Mouse (Mus musculus): ENCODE measurements around the gene Gabbr2. TPM values are rescaled to one million over a fixed set of nuclear protein-coding genes. Genes with fewer than 3 reads are reported as not detected.

Gene Gabbr2
- total RNA-seq, 2 experiments from 2014 or later = 203 to 209 TPM

DNA sequence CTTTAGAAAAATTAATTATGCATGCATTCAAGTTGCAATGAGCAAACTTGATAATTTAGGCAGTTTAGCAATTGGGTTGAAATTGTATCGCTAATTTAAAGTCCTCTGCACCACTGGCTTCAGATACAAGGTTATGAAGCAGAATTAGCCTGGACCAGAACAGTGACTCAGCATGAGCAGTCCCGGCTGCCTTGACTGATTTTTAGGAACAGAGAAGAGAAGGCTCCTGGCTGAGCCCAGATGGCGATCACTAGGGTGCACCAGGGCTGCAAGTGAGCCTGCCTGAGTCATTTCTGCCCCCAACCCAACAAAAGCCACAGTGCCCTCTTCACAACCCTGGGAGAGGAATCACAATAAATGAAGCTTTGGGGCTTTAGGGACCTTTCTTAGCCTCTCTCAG is 63.6 kb downstream of the Gabbr2 start:
- peak; percentile 50 to 73 for DNase-seq (ENCODE audit: low spot score in 2 of 2)

DNA sequence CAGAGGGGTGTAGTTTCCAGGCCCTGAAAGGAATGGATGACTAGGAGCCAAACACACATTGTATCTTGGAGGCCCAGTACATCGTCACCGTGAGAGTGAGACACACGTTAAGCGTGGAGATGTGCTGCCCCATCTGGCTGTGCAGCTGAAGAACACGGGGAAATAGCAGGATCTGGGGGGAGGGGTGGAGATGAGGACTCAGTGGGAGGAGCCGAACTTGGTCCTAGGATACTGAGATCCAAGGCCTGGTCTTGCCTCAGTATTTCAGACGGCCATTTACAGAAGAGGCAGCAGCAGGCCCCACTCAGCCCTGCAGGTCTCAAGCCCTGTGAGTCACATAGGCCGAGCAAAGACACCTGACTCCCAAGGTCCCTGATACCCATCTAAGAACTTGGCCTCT is 72.5 kb downstream of the Gabbr2 start:
- DNase-seq (ENCODE audit: low spot score in 2 of 2) = peak in 1 of 2 experiments; percentile 39

DNA sequence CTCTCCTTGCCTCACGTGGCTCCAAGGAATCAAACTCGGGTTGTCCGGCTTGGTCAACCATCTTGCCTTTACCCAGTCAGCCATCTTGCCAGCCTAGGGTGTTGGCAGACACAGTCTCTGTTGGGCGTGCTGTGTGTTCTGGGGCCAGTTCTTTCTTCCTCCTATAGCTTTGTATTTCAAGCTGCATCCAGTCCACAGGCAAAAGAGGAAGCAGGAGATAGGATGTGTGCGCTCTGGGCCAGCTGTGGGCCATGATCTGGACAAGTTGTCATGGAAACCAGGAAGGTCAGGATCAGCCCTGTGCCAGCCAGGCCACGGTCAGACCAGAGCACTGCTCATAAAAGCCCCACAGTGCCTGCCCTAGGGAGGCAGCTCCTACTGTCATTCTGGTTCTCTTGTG is 74.9 kb downstream of the Gabbr2 start:
- DNase-seq (ENCODE audit: low spot score in 2 of 2) = no peak

DNA sequence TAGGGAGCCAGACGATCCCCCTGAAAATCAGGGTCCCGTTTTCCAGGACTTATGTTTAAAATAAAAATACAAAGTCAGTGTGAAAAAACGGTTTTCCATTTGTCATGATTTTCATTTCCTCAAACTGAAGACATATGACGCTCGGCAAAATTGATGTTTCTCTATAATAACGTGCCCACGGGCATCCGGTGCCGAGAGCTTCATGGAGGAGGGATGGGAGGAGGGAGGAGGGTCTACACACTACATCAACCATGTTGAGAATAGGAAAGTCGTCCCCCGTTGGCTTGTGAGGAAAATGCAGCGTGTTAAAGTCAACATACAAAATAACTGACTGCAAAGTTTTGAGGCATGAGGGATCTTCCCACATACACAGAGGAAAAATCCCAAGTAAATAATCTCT is 75.7 kb downstream of the Gabbr2 start:
- no peak for DNase-seq (ENCODE audit: low spot score in 2 of 2)

GRCm38 (mm10) chr4:46915476-46915875 is 76.2 kb downstream of the Gabbr2 start:
- no peak for DNase-seq (ENCODE audit: low spot score in 2 of 2)

- DNase-seq (ENCODE audit: low spot score in 2 of 2) = no peak
Observed at GRCm38 (mm10) chr4:46914606-46915005, 77.1 kb downstream of the Gabbr2 start.

DNA sequence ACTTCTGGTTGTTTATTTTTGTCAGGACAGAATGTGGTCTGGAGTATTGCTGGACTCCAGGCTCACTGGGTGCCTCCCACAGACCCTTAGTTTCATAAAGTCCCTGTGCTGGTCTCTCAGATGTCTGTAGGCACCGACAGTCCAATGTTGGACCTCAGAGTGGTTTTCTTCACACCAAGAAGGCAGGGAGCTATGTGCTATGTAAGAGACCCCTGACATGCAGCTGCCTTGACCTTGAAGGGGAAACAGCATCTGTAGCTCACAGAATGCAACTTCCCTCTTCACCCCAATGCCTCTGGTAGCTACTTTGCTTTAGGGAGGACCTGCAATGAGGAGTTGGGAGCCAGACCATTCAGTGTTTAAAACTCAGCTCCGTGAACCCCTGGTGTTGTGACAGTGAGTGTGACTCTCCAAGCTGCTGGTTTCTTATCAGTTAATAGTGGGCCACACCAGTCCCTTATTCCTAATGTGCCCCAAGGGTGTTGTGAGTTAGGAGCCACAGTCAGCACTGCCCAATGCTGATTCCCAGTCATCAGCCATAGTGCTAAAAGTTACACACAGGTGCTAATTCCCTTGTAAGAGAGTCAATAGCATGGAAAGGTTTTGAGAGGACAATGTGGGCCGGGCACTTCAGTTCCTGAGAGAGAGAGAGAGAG is 85.5 kb downstream of the Gabbr2 start:
- DNase-seq (ENCODE audit: low spot score in 2 of 2) = no peak

DNA sequence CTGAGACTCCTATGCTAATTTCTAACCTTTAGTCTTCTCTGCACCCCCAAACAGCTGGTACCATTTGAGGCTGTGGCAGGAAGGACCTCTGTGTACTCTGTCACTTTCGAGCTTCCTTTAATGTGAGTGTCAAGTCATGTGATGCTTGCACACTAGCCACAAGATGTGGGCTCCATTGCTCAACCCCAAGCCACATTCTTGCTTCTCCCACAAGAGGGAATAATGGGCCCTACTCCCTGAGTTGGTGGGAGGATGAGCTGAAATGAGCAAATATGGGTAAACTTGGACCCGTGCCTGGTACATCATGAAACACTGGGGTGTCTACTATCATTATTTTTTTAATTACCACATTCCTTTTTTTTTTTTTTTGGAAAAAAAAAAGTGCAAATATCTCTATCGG is 86.5 kb downstream of the Gabbr2 start:
- DNase-seq (ENCODE audit: low spot score in 2 of 2) = peak; percentile 72 to 92

DNA sequence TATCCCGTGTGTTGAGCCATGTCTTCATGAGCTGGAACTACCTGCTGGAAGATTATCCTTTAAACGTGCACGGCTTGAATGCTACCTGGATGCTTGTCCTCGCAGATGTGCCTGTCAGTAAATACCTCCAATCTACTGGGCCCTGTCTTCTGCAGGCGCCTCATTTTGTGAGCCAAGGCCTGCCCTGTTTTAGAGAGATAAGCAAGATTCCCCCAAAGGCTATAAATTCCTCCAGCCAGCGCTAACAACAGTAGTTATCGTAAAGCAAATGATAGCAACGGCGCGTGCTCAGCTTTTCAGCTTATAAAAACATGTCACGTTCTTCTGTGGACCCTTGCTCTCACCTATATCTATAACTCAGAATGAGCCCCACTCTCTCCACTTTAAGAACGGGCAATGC is 87.5 kb downstream of the Gabbr2 start:
- no peak for DNase-seq (ENCODE audit: low spot score in 2 of 2)

- no peak for DNase-seq (ENCODE audit: low spot score in 2 of 2)
Observed at GRCm38 (mm10) chr4:46898546-46898945, 93.1 kb downstream of the Gabbr2 start.

GRCm38 (mm10) chr4:46897634-46898399 is 93.9 kb downstream of the Gabbr2 start:
- DNase-seq (ENCODE audit: low spot score in 2 of 2) = no peak

- no peak for DNase-seq (ENCODE audit: low spot score in 2 of 2)
Observed at GRCm38 (mm10) chr4:46894144-46894543, 97.5 kb downstream of the Gabbr2 start.

GRCm38 (mm10) chr4:46889175-46889574 is 102.5 kb downstream of the Gabbr2 start:
- DNase-seq (ENCODE audit: low spot score in 2 of 2) = peak; percentile 61 to 77

DNA sequence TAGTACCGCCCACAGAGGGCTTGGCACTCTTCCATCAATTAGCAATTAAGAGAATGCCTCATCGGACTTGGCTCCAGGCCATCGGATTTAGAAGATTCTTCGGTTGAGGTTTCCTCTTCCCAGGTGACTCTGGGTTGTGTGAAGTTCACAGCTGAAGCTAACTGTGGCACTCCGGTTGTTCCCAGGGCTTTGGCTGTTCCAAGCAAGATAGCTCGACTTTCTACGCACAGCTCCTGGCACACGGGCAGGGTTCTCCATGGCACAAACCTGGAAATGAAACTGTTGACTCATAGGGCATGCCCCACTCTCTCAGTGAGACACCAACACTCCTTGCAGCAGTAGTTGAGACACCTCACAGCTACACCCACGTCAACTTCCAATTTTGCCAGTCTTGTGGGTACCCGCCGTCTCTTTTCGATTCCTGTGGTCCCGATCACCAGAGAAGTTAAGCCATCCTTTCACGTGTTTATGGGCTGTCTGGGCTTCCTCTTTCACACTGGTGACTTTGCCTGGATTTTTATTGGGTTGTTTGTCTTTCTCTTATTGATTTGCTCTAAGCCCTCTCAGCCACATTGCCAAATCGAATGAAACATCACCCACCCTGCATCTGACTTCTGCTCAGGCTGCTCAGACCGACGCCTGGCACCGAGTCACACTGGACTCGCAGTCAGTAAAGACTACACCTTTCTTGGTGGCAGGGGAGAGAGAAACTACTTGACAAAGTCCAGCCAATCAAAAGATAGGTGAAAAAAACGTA is 105.9 kb downstream of the Gabbr2 start:
- DNase-seq (ENCODE audit: low spot score in 2 of 2) = peak; percentile 48 to 72

DNA sequence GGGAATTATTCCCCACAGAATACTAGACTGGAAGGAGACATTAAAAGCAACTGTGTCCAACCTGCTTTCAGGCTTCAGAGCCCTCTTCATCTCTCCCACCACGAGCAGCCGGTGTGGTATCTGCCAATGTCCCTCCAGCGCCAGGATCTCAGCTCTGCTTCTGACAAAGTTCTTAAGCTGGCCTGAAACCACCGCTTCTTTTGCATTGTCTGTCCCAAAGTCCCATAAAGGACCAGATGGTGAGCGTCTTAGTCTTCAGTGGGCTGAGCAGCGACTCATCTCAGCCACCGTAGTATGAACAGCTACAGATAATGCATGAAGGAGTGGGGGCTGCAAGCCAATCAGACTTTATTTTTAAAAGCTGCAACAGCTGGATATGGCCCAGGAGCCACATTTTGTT is 107.5 kb downstream of the Gabbr2 start:
- no peak for DNase-seq (ENCODE audit: low spot score in 2 of 2)

- no peak for DNase-seq (ENCODE audit: low spot score in 2 of 2)
Observed at GRCm38 (mm10) chr4:46883546-46883945, 108.1 kb downstream of the Gabbr2 start.

- no peak for DNase-seq (ENCODE audit: low spot score in 2 of 2)
Observed at GRCm38 (mm10) chr4:46883047-46883446, 108.6 kb downstream of the Gabbr2 start.

DNA sequence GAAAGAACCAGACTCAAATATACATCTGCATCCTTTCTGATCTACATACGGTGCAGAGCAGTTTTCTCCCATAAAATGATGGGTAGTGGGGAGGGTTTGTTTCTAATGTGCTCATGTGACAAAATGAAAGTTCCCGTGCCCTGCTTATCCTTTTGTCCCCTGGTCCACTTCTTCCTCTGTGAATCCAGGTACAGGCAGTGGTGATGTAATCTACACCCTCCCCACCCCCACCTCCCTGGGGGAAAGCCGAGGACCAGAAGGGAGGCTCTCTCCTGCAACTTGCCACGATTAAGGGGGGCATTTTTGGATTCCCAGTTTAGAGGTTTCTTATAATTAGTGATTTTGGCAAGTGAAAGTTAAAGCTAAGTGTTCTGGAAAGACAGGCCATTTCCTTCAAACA is 110.4 kb downstream of the Gabbr2 start:
- no peak for DNase-seq (ENCODE audit: low spot score in 2 of 2)

DNA sequence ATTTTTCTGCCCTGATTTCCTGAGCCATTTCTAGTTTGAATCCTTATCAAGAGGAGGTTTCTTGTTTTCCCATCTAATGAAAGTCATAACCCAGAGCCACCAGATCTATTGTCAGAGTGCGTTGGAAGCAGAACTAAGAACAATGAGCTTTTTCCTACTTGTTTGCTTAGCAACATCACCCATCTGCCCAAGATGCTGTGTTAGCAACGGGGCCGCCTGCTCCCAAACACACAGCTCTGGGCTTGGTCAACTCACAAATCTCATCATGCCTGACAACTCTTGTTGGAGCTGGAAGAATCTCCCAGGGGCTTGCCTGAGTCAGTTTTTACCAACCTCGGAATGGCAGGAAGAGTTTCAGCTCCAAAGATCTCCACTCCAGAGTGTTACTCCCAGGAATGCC is 111.7 kb downstream of the Gabbr2 start:
- DNase-seq (ENCODE audit: low spot score in 2 of 2) = peak in 1 of 2 experiments; percentile 59

- no peak for DNase-seq (ENCODE audit: low spot score in 2 of 2)
Observed at GRCm38 (mm10) chr4:46872750-46873149, 118.9 kb downstream of the Gabbr2 start.

DNA sequence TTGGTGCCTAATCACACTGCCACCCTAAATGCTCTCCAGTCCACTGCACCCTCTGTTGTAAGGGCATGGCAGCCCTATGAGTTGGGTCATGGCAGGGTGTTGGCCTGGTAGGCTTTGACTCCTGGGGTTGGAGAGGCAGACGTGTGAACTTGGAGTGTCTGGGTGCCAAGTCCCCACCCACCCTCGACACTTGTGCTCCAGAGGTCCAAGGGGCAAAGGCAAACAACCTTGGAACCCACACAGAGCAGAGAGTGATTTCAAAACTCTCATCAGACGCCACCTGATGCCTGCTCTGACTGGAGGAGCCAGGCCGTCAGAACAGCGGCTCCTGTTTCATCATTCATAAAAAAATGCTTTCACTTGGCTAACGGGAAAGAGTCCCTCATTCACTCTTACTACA is 121.5 kb downstream of the Gabbr2 start:
- no peak for DNase-seq (ENCODE audit: low spot score in 2 of 2)

- no peak for DNase-seq (ENCODE audit: low spot score in 2 of 2)
Observed at GRCm38 (mm10) chr4:46869380-46869779, 122.3 kb downstream of the Gabbr2 start.
